Mouse (Mus musculus) liver, embryonic 14.5 days (tissue): ENCODE measurements around the gene Ccnjl.

Experiments
- CTCF ChIP-seq: IDR thresholded peaks from 2 replicates; pipeline ENCODE4 v1.5.1; 2016; ENCODE audit warnings: antibody characterized with exemption, low read depth, control low read depth
- EP300 ChIP-seq: IDR thresholded peaks from 2 replicates; pipeline ENCODE4 v1.6.1; 2016; ENCODE audit warnings: antibody characterized with exemption, low read depth

- TF ChIP-seq CTCF (no peak), EP300 (no peak)
Observed at GRCm38 (mm10) chr11:43483122-43483792, 45.3 kb upstream of the Ccnjl start.
